Mouse (Mus musculus) testis, adult 2 months (tissue): Measurements from ENCODE around the gene Spdya. TPM values are rescaled to one million over a fixed set of nuclear protein-coding genes. Genes with fewer than 3 reads are reported as not detected.

ENCODE experiments used
- H3K27ac ChIP-seq: fragments of 200-500 bp; 2 replicates; pipeline ENCODE4 v1.5.1; 2012; ENCODE audit warnings: low read depth, low read length; ENCODE audit not compliant: control insufficient read depth, insufficient read depth
- H3K27me3 ChIP-seq: fragments of 200-500 bp; 2 replicates; pipeline ENCODE4 v1.6.1; 2012; ENCODE audit warnings: mild to moderate bottlenecking, low read length, moderate library complexity; ENCODE audit not compliant: control insufficient read depth, insufficient read depth
- H3K36me3 ChIP-seq: fragments of 200-500 bp; 2 replicates; pipeline ENCODE4 v1.6.1; 2012; ENCODE audit warnings: mild to moderate bottlenecking, low read length; ENCODE audit not compliant: control insufficient read depth, insufficient read depth
- H3K4me1 ChIP-seq: fragments of 200-500 bp; 2 replicates; pipeline ENCODE4 v1.6.1; 2012; ENCODE audit warnings: low read length; ENCODE audit not compliant: control insufficient read depth, insufficient read depth
- H3K4me3 ChIP-seq: fragments of 200-500 bp; 2 replicates; pipeline ENCODE4 v1.5.1; 2012; ENCODE audit warnings: low read depth, mild to moderate bottlenecking, low read length, moderate library complexity, mixed read lengths; ENCODE audit not compliant: control insufficient read depth
- CTCF ChIP-seq: fragments of 200-500 bp; IDR thresholded peaks from 2 replicates; pipeline ENCODE4 v1.5.1; 2012; ENCODE audit warnings: low read depth, mild to moderate bottlenecking, inconsistent platforms, low read length, moderate library complexity; ENCODE audit not compliant: control insufficient read depth, insufficient read depth, insufficient replicate concordance
- POLR2A ChIP-seq: fragments of 200-500 bp; IDR thresholded peaks from 2 replicates; pipeline ENCODE4 v1.6.1; 2012; ENCODE audit warnings: low read depth, mild to moderate bottlenecking, inconsistent platforms, low read length, moderate library complexity; ENCODE audit not compliant: control insufficient read depth
- polyA plus RNA-seq: library from polyadenylated mRNA; depleted of rRNA; stranded (reverse); fragments of >200 nt; gene quantifications from 2 replicates; pipeline ENCODE4 v1.2.3, GENCODE M21; 2012

Gene Spdya
- polyA plus RNA-seq, 1 experiment = 37.7 TPM

GRCm38 (mm10) chr17:71537164-71537563, 14.7 kb upstream of the Spdya start:
- no peak overlapping the region for H3K4me3 ChIP-seq
- no peak overlapping the region for H3K27ac ChIP-seq
- H3K27me3 ChIP-seq = no peaks in the 10 kb centered on the region
- no peaks in the 10 kb centered on the region for H3K4me1 ChIP-seq
- TF ChIP-seq POLR2A (no peak), CTCF (no peak)
- no peaks in the 10 kb centered on the region for H3K36me3 ChIP-seq

- TF ChIP-seq POLR2A (no peak), CTCF (no peak)
- H3K36me3 ChIP-seq = no peaks in the 10 kb centered on the region
- H3K4me1 ChIP-seq = peaks cover 4% of the 10 kb centered on the region
- no peak overlapping the region for H3K4me3 ChIP-seq
- no peak overlapping the region for H3K27ac ChIP-seq
- no peaks in the 10 kb centered on the region for H3K27me3 ChIP-seq
These were observed 3.3 kb upstream of the Spdya start for GRCm38 (mm10) chr17:71548586-71548985.

- no peaks in the 10 kb centered on the region for H3K27me3 ChIP-seq
These were observed 511 bp upstream of the Spdya start for GRCm38 (mm10) chr17:71551350-71551749.

GRCm38 (mm10) chr17:71552901-71553300, 1.0 kb downstream of the Spdya start:
- H3K27me3 ChIP-seq = no peaks in the 10 kb centered on the region
- TF ChIP-seq POLR2A (no peak), CTCF (no peak)
- H3K4me1 ChIP-seq = peaks cover 4% of the 10 kb centered on the region
- H3K4me3 ChIP-seq = peak overlapping the region; percentile 97
- H3K27ac ChIP-seq = no peak overlapping the region
- no peaks in the 10 kb centered on the region for H3K36me3 ChIP-seq

More at GRCm38 (mm10) chr17:71551350-71551749, 511 bp upstream of the Spdya start:
- Histone ChIP-seq H3K4me1 (peaks cover 4% of the 10 kb centered on the region), H3K27ac (peak overlapping the region; percentile 99), H3K36me3 (no peaks in the 10 kb centered on the region), H3K4me3 (peak overlapping the region; percentile 97)
- TF ChIP-seq POLR2A = no peak
- no peak for TF ChIP-seq CTCF

GRCm38 (mm10) chr17:71561631-71562030, 9.8 kb downstream of the Spdya start:
- no peak for TF ChIP-seq POLR2A
- Histone ChIP-seq H3K36me3 (no peaks in the 10 kb centered on the region; the same call in 1 of the 2 replicates), H3K27me3 (no peaks in the 10 kb centered on the region), H3K4me3 (no peak overlapping the region), H3K4me1 (no peaks in the 10 kb centered on the region), H3K27ac (no peak overlapping the region)

- H3K4me3 ChIP-seq = no peak overlapping the region
- no peaks in the 10 kb centered on the region for H3K4me1 ChIP-seq
- TF ChIP-seq CTCF (no peak), POLR2A (no peak)
- H3K27me3 ChIP-seq = no peaks in the 10 kb centered on the region
- no peak overlapping the region for H3K27ac ChIP-seq
- no peaks in the 10 kb centered on the region; the same call in 1 of the 2 replicates for H3K36me3 ChIP-seq
These were observed 27.4 kb downstream of the Spdya start for GRCm38 (mm10) chr17:71579176-71579705.

GRCm38 (mm10) chr17:71597881-71598658, 46.2 kb downstream of the Spdya start:
- peak overlapping the region; percentile 92 for H3K4me3 ChIP-seq
- H3K27me3 ChIP-seq = no peaks in the 10 kb centered on the region
- H3K27ac ChIP-seq = peak overlapping the region; percentile 55
- H3K36me3 ChIP-seq = no peaks in the 10 kb centered on the region
- TF ChIP-seq CTCF (no peak), POLR2A (no peak; the same call in 1 of the 2 replicates)
- H3K4me1 ChIP-seq = peaks cover 3% of the 10 kb centered on the region; the same call in 1 of the 2 replicates
